Mouse (Mus musculus) neural tube, embryonic 11.5 days (tissue): ENCODE data around the gene Cmss1. TPM values are rescaled to one million over a fixed set of nuclear protein-coding genes. Genes with fewer than 3 reads are reported as not detected.

Experiments
- ATAC-seq: fragments of 200-750 bp; cut with Nextera tagmentation; 2 replicates; pipeline ENCODE4 v1.8.0; 2017; ENCODE audit warnings: moderate number of reproducible peaks, mild to moderate bottlenecking, moderate TSS enrichment, moderate library complexity; ENCODE audit not compliant: insufficient read depth, low FRiP score, low TSS enrichment
- DNase-seq: peaks from one replicate; pipeline ENCODE4 v3.0.0-alpha.2; 2015; ENCODE audit warnings: low spot score
- H3K27ac ChIP-seq: fragments of 300-500 bp; sonication (generic); 2 replicates; pipeline ENCODE4 v1.5.1; 2014; ENCODE audit warnings: low read depth, mild to moderate bottlenecking, low read length
- H3K27me3 ChIP-seq: fragments of 300-500 bp; sonication (generic); 2 replicates; pipeline ENCODE4 v1.6.1; 2014; ENCODE audit warnings: mild to moderate bottlenecking, low read length, mixed read lengths; ENCODE audit not compliant: control insufficient read depth, insufficient read depth
- H3K36me3 ChIP-seq: fragments of 300-500 bp; sonication (generic); 2 replicates; pipeline ENCODE4 v1.6.1; 2014; ENCODE audit warnings: mild to moderate bottlenecking, low read length, moderate library complexity, mixed read lengths; ENCODE audit not compliant: control insufficient read depth, insufficient read depth
- H3K4me1 ChIP-seq: fragments of 300-500 bp; sonication (generic); 2 replicates; pipeline ENCODE4 v1.6.1; 2014; ENCODE audit warnings: low read length, mixed read lengths; ENCODE audit not compliant: control insufficient read depth, insufficient read depth
- H3K4me2 ChIP-seq: fragments of 300-500 bp; sonication (generic); 2 replicates; pipeline ENCODE4 v1.6.1; 2014; ENCODE audit warnings: low read depth, mild to moderate bottlenecking, moderate library complexity
- H3K4me3 ChIP-seq: fragments of 300-500 bp; sonication (generic); 2 replicates; pipeline ENCODE4 v1.5.1; 2014; ENCODE audit warnings: low read depth, low read length
- H3K9ac ChIP-seq: fragments of 300-500 bp; sonication (generic); 2 replicates; pipeline ENCODE4 v1.6.1; 2014; ENCODE audit warnings: mild to moderate bottlenecking, low read length
- H3K9me3 ChIP-seq: fragments of 300-500 bp; sonication (generic); 2 replicates; pipeline ENCODE4 v1.6.1; 2016; ENCODE audit warnings: low read length; ENCODE audit not compliant: control insufficient read depth
- WGBS: fragments of 180-500 bp; shearing (Covaris S2); extraction: QIAGEN DNeasy Blood & Tissue Kit; methylation state at CpG from one replicate; pipeline ENCODE4 v1.1.7; 2014; 5-methylcytosine and 5-hydroxymethylcytosine counted together
- polyA plus RNA-seq: library from polyadenylated mRNA; unstranded; fragments of >200 nt; fragmentation: Nextera tagmentation; extraction: Ambion mirVana; gene quantifications from 2 replicates; pipeline ENCODE4 v1.2.1, GENCODE M21; 2014

Gene Cmss1
- polyA plus RNA-seq, 1 experiment from 2014 or later: 40.6 TPM

GRCm38 (mm10) chr16:57525046-57525445, 81.6 kb downstream of the Cmss1 start:
- WGBS: 88% methylated on average over 5 of the region's 5 CpGs
- H3K4me2 ChIP-seq: no peak overlapping the region
- H3K9me3 ChIP-seq: no peaks in the 10 kb centered on the region
- no peak overlapping the region for H3K9ac ChIP-seq
- no peaks in the 10 kb centered on the region for H3K27me3 ChIP-seq
- H3K4me1 ChIP-seq: no peaks in the 10 kb centered on the region
- H3K36me3 ChIP-seq: no peaks in the 10 kb centered on the region
- ATAC-seq (no peak), DNase-seq (no peak)
- no peak overlapping the region for H3K4me3 ChIP-seq
- H3K27ac ChIP-seq: no peak overlapping the region

GRCm38 (mm10) chr16:57515636-57516035, 91.0 kb downstream of the Cmss1 start:
- 88% methylated on average over 10 of the region's 10 CpGs for WGBS
- Histone ChIP-seq H3K4me2 (no peak overlapping the region), H3K9ac (no peak overlapping the region), H3K4me1 (no peaks in the 10 kb centered on the region), H3K27me3 (no peaks in the 10 kb centered on the region), H3K4me3 (no peak overlapping the region), H3K36me3 (no peaks in the 10 kb centered on the region), H3K9me3 (no peaks in the 10 kb centered on the region), H3K27ac (no peak overlapping the region)
- ATAC-seq (no peak), DNase-seq (no peak)

GRCm38 (mm10) chr16:57514371-57514770, 92.3 kb downstream of the Cmss1 start:
- DNase-seq: no peak
- Histone ChIP-seq H3K9ac (no peak overlapping the region), H3K9me3 (no peaks in the 10 kb centered on the region), H3K4me3 (no peak overlapping the region), H3K27ac (no peak overlapping the region), H3K36me3 (no peaks in the 10 kb centered on the region), H3K4me2 (no peak overlapping the region), H3K4me1 (no peaks in the 10 kb centered on the region), H3K27me3 (no peaks in the 10 kb centered on the region)
- WGBS: 63% methylated on average over 4 of the region's 4 CpGs
- ATAC-seq: no peak

DNA sequence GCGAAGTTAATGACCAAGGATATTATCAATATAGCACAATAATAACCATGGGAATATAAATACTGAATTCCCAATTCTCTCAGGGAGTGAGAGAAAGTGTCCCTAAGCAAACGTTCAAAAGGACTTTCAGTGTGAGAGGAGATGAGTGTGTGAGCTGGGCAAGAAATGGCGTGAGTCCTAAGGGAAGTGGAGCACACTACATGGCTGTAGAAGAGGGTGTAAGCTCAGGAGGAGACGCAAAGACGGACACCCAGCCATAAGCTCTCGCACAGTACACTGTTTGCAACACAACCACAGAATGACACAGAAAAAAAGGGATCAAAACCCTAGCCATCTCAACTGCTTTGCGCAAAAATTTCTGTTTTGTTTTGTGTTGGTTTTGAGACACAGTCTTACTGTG, 93.1 kb downstream of the Cmss1 start:
- Histone ChIP-seq H3K4me2 (no peak overlapping the region), H3K36me3 (no peaks in the 10 kb centered on the region), H3K9me3 (no peaks in the 10 kb centered on the region), H3K4me3 (no peak overlapping the region), H3K9ac (no peak overlapping the region), H3K4me1 (no peaks in the 10 kb centered on the region), H3K27me3 (no peaks in the 10 kb centered on the region), H3K27ac (no peak overlapping the region)
- no peak for DNase-seq
- 94% methylated on average over 7 of the region's 7 CpGs for WGBS
- ATAC-seq: no peak

DNA sequence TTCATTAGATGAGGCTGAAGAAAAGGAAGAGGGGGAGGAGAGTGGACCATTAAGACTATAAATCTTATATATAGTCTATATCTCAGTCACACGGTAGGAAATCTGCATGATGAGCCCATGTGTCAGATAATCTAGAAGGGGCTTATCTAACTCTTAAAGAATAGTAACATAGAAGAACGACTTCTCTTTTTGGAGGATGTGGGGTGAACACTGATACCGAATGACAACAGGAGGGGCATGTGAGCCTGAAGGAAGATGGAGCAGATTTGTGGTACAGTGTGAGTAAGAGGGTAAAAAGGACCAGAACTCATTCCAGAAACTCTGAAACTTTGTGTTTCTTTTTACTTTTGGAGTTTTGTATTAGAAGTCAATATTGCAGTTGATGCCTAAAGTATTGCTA, 97.6 kb downstream of the Cmss1 start:
- Histone ChIP-seq H3K27me3 (no peaks in the 10 kb centered on the region), H3K9me3 (no peaks in the 10 kb centered on the region), H3K4me1 (no peaks in the 10 kb centered on the region), H3K36me3 (no peaks in the 10 kb centered on the region), H3K9ac (no peak overlapping the region), H3K27ac (no peak overlapping the region), H3K4me3 (no peak overlapping the region), H3K4me2 (no peak overlapping the region)
- 83% methylated on average over 3 of the region's 3 CpGs for WGBS
- DNase-seq (no peak), ATAC-seq (no peak)

DNA sequence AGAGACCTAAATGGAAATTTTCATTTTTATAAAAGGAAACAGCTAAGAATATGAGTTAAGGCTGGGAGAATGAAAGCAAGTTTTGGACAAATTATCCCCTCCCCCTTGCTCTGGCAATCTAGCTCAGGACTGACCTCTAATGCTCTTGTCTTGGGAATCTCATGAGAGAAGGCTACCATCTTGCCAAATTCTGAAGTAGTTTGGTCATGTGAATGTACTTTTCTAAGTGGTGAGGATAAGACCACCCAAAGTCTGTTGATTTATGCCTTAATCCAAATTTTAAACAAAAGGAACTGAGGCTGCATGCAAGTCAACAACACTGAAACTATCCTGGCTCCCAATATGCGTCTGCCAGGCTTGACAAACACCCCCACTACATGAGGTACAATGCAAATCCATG, 98.3 kb downstream of the Cmss1 start:
- H3K4me2 ChIP-seq: no peak overlapping the region

GRCm38 (mm10) chr16:57506133-57506532, 100.5 kb downstream of the Cmss1 start:
- Histone ChIP-seq H3K4me3 (no peak overlapping the region), H3K9me3 (no peaks in the 10 kb centered on the region), H3K27me3 (no peaks in the 10 kb centered on the region), H3K4me2 (no peak overlapping the region), H3K27ac (no peak overlapping the region), H3K9ac (no peak overlapping the region), H3K36me3 (no peaks in the 10 kb centered on the region), H3K4me1 (peaks cover 4% of the 10 kb centered on the region; the same call in 1 of the 2 replicates)
- WGBS: 68% methylated on average over 6 of the region's 6 CpGs
- no peak for DNase-seq
- no peak for ATAC-seq

More for the DNA sequence above, 98.3 kb downstream of the Cmss1 start:
- DNase-seq: no peak
- H3K27ac ChIP-seq: no peak overlapping the region
- WGBS: 85% methylated on average over 1 of the region's 1 CpGs
- H3K36me3 ChIP-seq: no peaks in the 10 kb centered on the region
- no peaks in the 10 kb centered on the region for H3K4me1 ChIP-seq
- H3K4me3 ChIP-seq: no peak overlapping the region
- no peak overlapping the region for H3K9ac ChIP-seq
- no peaks in the 10 kb centered on the region for H3K27me3 ChIP-seq
- H3K9me3 ChIP-seq: no peaks in the 10 kb centered on the region
- ATAC-seq: no peak

- WGBS: 94% methylated on average over 4 of the region's 4 CpGs
- no peak overlapping the region for H3K27ac ChIP-seq
Measured at GRCm38 (mm10) chr16:57504728-57505127, 101.9 kb downstream of the Cmss1 start.

DNA sequence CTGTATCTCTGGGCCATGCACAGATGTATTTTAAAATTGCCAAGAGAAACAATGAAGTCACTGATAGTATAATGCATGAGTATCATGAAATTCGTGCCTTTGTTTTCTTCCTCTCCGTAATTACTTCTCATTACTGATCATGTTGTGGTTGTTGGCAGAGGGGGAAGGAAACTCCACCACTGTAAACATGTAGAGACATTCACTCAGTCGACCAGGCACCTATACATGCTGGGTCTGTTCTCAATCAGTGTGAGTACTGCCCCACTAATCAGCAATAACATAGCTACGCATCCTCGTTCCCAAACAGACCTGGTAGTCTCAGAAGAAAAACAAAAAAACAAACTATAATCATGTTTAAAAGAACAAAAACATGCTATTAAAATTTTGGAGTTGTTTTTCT, 103.9 kb downstream of the Cmss1 start:
- Histone ChIP-seq H3K27ac (no peak overlapping the region), H3K4me1 (peaks cover 4% of the 10 kb centered on the region; the same call in 1 of the 2 replicates), H3K9me3 (no peaks in the 10 kb centered on the region), H3K4me2 (no peak overlapping the region), H3K9ac (no peak overlapping the region), H3K36me3 (no peaks in the 10 kb centered on the region), H3K4me3 (no peak overlapping the region), H3K27me3 (no peaks in the 10 kb centered on the region)
- 74% methylated on average over 5 of the region's 5 CpGs for WGBS
- ATAC-seq: no peak
- no peak for DNase-seq

More at GRCm38 (mm10) chr16:57504728-57505127, 101.9 kb downstream of the Cmss1 start:
- no peak overlapping the region for H3K4me3 ChIP-seq
- H3K4me1 ChIP-seq: peaks cover 4% of the 10 kb centered on the region; the same call in 1 of the 2 replicates
- H3K4me2 ChIP-seq: no peak overlapping the region
- no peak overlapping the region for H3K9ac ChIP-seq
- no peaks in the 10 kb centered on the region for H3K27me3 ChIP-seq
- no peak for ATAC-seq
- no peaks in the 10 kb centered on the region for H3K9me3 ChIP-seq
- no peaks in the 10 kb centered on the region for H3K36me3 ChIP-seq
- DNase-seq: no peak
